Mouse (Mus musculus): ENCODE data around the gene Lhb. TPM values are rescaled to one million over a fixed set of nuclear protein-coding genes. Genes with fewer than 3 reads are reported as not detected.

The Lhb gene
- total RNA-seq, 2 experiments from 2014 or later = not detected

Small RNA genes lying within 50 kb of the gene (microRNA-seq; reads per million reads assigned to microRNA genes)
- 0 reads per million in 2 experiments for gene Gm22133

Other genes starting within 250 kb of the Lhb start
- under 1 TPM; 0.49 to 0.63 TPM for gene Gfy, start 241.3 kb upstream of the Lhb start, total RNA-seq (2021)
- gene Pth2, start 239.8 kb upstream of the Lhb start, total RNA-seq (2021) = not detected
- 1 to 10 TPM; 2.5 to 2.8 TPM for gene Ccdc155, start 215.9 kb upstream of the Lhb start, total RNA-seq (2021)
- gene Dkkl1, start 208.7 kb upstream of the Lhb start, total RNA-seq (2021) = not detected
- gene Tead2, start 205.1 kb upstream of the Lhb start, total RNA-seq (2021) = 10 to 100 TPM; 15.6 to 25.9 TPM
- 1 to 10 TPM; 1.8 to 3.4 TPM for gene Cd37, start 181.7 kb upstream of the Lhb start, total RNA-seq (2021)
- not detected for gene Slc6a16, start 179.7 kb upstream of the Lhb start, total RNA-seq (2021)
- not detected for gene Slc6a21, start 143.3 kb upstream of the Lhb start, total RNA-seq (2021)
- 10 to 100 TPM; 25.5 to 35.2 TPM for gene Trpm4, start 87.0 kb upstream of the Lhb start, total RNA-seq (2021)
- 100 to 1,000 TPM; 579 to 609 TPM for gene Hrc, start 85.5 kb upstream of the Lhb start, total RNA-seq (2021)
- gene Ppfia3, start 53.8 kb upstream of the Lhb start, total RNA-seq (2021) = under 1 TPM; 0.89 to 0.97 TPM
- gene Lin7b, start 50.2 kb upstream of the Lhb start, total RNA-seq (2021) = 1 to 10 TPM; 1.9 to 2.0 TPM
- gene Snrnp70, start 25.1 kb upstream of the Lhb start, total RNA-seq (2021) = 100 to 1,000 TPM; 123 to 156 TPM
- 10 to 100 TPM; 25.4 to 29.6 TPM for gene Kcna7, start 15.2 kb upstream of the Lhb start, total RNA-seq (2021)
- gene Ntf5, start 7.1 kb upstream of the Lhb start, total RNA-seq (2021) = 1 to 10 TPM; 1.4 to 1.8 TPM
- gene Gys1, start 14.0 kb downstream of the Lhb start, total RNA-seq (2021) = 100 to 1,000 TPM; 142 to 150 TPM
- 10 to 100 TPM; 29.4 to 36.9 TPM for gene Ruvbl2, start 17.3 kb downstream of the Lhb start, total RNA-seq (2021)
- gene Ftl1, start 39.1 kb downstream of the Lhb start, total RNA-seq (2021) = 100 to 1,000 TPM; 173 to 194 TPM
- gene Bax, start 46.1 kb downstream of the Lhb start, total RNA-seq (2021) = 10 to 100 TPM; 29.4 to 29.6 TPM
- not detected for gene Tulp2, start 61.1 kb downstream of the Lhb start, total RNA-seq (2021)
- 1 to 10 TPM; 3.8 to 6.4 TPM for gene Gm45808, start 66.0 kb downstream of the Lhb start, total RNA-seq (2021)
- 1 to 10 TPM; 8.8 to 9.5 TPM for gene Dhdh, start 68.0 kb downstream of the Lhb start, total RNA-seq (2021)
- 100 to 1,000 TPM; 121 to 137 TPM for gene Nucb1, start 89.6 kb downstream of the Lhb start, total RNA-seq (2021)
- 10 to 100 TPM; 16.3 to 16.9 TPM for gene Ppp1r15a, start 105.4 kb downstream of the Lhb start, total RNA-seq (2021)
- gene Plekha4, start 105.5 kb downstream of the Lhb start, total RNA-seq (2021) = 10 to 100 TPM; 14.8 to 16.3 TPM
- under 1 TPM in 1 of 2 experiments, not detected in 1; 0.19 TPM for gene Hsd17b14, start 134.1 kb downstream of the Lhb start, total RNA-seq (2021)
- gene Bcat2, start 149.3 kb downstream of the Lhb start, total RNA-seq (2021) = 10 to 100 TPM; 24.0 to 25.2 TPM
- not detected for gene Fgf21, start 194.7 kb downstream of the Lhb start, total RNA-seq (2021)
- not detected for gene Fut1, start 196.5 kb downstream of the Lhb start, total RNA-seq (2021)
- gene Izumo1, start 201.0 kb downstream of the Lhb start, total RNA-seq (2021) = under 1 TPM in 1 of 2 experiments, not detected in 1; 0.38 TPM
- gene Rasip1, start 206.7 kb downstream of the Lhb start, total RNA-seq (2021) = 10 to 100 TPM; 17.2 to 19.7 TPM
- 100 to 1,000 TPM; 105 to 131 TPM for gene Mamstr, start 219.2 kb downstream of the Lhb start, total RNA-seq (2021)
- under 1 TPM in 1 of 2 experiments, not detected in 1; 0.11 TPM for gene Fut2, start 245.6 kb downstream of the Lhb start, total RNA-seq (2021)

Measured in gastrocnemius, postnatal 10 days (tissue).